Mouse (Mus musculus) CD4-positive, CD25-positive, alpha-beta regulatory T cell, adult 4 months (primary cell): ENCODE measurements around the gene Jph4. TPM values are rescaled to one million over a fixed set of nuclear protein-coding genes. Genes with fewer than 3 reads are reported as not detected.

Experiments used
- ATAC-seq: one replicate; pipeline ENCODE4 v1.8.0; 2017
- polyA plus RNA-seq, 2 experiments: library from polyadenylated mRNA; unstranded; fragments of 100-300 nt; shearing (Covaris generic); gene quantifications; one replicate each; pipeline ENCODE4 v1.2.1; 2017

Jph4 gene
- polyA plus RNA-seq, 2 experiments from 2014 or later: not detected

- no peak for ATAC-seq
These were observed 53.6 kb downstream of the Jph4 start for GRCm38 (mm10) chr14:55063117-55063516.

GRCm38 (mm10) chr14:55062626-55063025, 54.1 kb downstream of the Jph4 start:
- no peak for ATAC-seq

- ATAC-seq: no peak
These were observed 54.9 kb downstream of the Jph4 start for GRCm38 (mm10) chr14:55061845-55062244.

- no peak for ATAC-seq
These were observed 56.8 kb downstream of the Jph4 start for GRCm38 (mm10) chr14:55059931-55060330.

GRCm38 (mm10) chr14:55059009-55059408, 57.7 kb downstream of the Jph4 start:
- no peak for ATAC-seq

Other genes starting within 250 kb of the Jph4 start
- 1 to 10 TPM; 3.4 to 7.6 TPM for gene Homez, start 246.0 kb downstream of the Jph4 start, polyA plus RNA-seq
- gene Ppp1r3e, start 239.4 kb downstream of the Jph4 start, polyA plus RNA-seq: 1 to 10 TPM in 1 of 2 experiments, not detected in 1; 1.1 TPM
- gene Bcl2l2, start 233.6 kb downstream of the Jph4 start, polyA plus RNA-seq: 1 to 10 TPM; 1.3 to 2.7 TPM
- not detected for gene Gm20521, start 233.5 kb downstream of the Jph4 start, polyA plus RNA-seq
- gene Pabpn1, start 224.4 kb downstream of the Jph4 start, polyA plus RNA-seq: 10 to 100 TPM; 19.6 to 33.9 TPM
- gene Slc22a17, start 203.8 kb downstream of the Jph4 start, polyA plus RNA-seq: 1 to 10 TPM in 1 of 2 experiments, under 1 TPM in 1; 0.71 to 1.1 TPM
- gene Efs, start 190.8 kb downstream of the Jph4 start, polyA plus RNA-seq: not detected
- gene Il25, start 184.2 kb downstream of the Jph4 start, polyA plus RNA-seq: not detected
- gene Cmtm5, start 180.7 kb downstream of the Jph4 start, polyA plus RNA-seq: not detected
- not detected for gene Myh6, start 150.0 kb downstream of the Jph4 start, polyA plus RNA-seq
- gene Gm17428, start 140.0 kb downstream of the Jph4 start, polyA plus RNA-seq: not detected
- gene Myh7, start 122.3 kb downstream of the Jph4 start, polyA plus RNA-seq: not detected
- 100 to 1,000 TPM; 181 to 192 TPM for gene Ngdn, start 101.5 kb downstream of the Jph4 start, polyA plus RNA-seq
- 1 to 10 TPM; 4.2 to 4.6 TPM for gene Zfhx2, start 24.6 kb downstream of the Jph4 start, polyA plus RNA-seq
- gene Thtpa, start 22.2 kb downstream of the Jph4 start, polyA plus RNA-seq: 10 to 100 TPM; 11.6 to 17.9 TPM
- gene Ap1g2, start 10.3 kb downstream of the Jph4 start, polyA plus RNA-seq: 100 to 1,000 TPM; 110 to 194 TPM
- not detected for gene Dhrs2, start 105.1 kb upstream of the Jph4 start, polyA plus RNA-seq